26 mouse cellular contexts compared by ENCODE assay signal in genomic region chrX:118356888-118357287, GRCm38 (mm10).
A peak's percentile ranks its signal among the peaks of the same experiment; 100 is the strongest.
DNase-seq lines count a peak whose midpoint lies in the region; ATAC-seq and TF ChIP-seq lines count a peak whose summit lies in the region.
"Had no signal": no experiment of that assay in that cellular context is flagged by ENCODE, and none has a peak within 500 bp of the region (broad histone marks: within the 10 kb centered on the region; RNA-seq: fewer than 3 reads in every experiment).

No protein-coding gene starts in this region.

- ATAC-seq in midbrain, postnatal 0 days (ENCODE audit: low FRiP score): no peak
- ATAC-seq: CD4-positive, CD25-positive, alpha-beta regulatory T cell, adult 4 months; forebrain, embryonic 13.5 days; forebrain, embryonic 16.5 days had no signal

- peak; percentile 1 to 15 for DNase-seq in frontal cortex, adult 2 months (ENCODE audit: extremely low spot score in 1 of 2, low spot score in 1 of 2)
- DNase-seq in frontal cortex, postnatal 10 days (ENCODE audit: low spot score in 2 of 2): no peak
- peak; percentile 3 for DNase-seq in layer of hippocampus, adult 9-11 months
- DNase-seq in layer of hippocampus, postnatal 10 days (ENCODE audit: low spot score in 2 of 2): no peak
- peak; percentile 56 for DNase-seq in brain, adult 2 months (ENCODE audit: low read depth, low spot score)
- no peak for DNase-seq in midbrain, postnatal 0 days (ENCODE audit: low spot score)
- DNase-seq in cerebellum, adult 2 months: no peak
- DNase-seq: adrenal gland, adult 8-10 months; adrenal gland, postnatal 25 days; cerebellum, adult 11 months; cerebellum, adult 8-10 months; cerebellum, postnatal 10 days; cerebellum, postnatal 36 days; embryo, embryonic 11 days; gastrocnemius, adult 2 months; gastrocnemius, postnatal 14 days; heart, adult 11 months had no signal

- H3K4me3 ChIP-seq in midbrain, postnatal 0 days (ENCODE audit: low read depth, low read length): no peak overlapping the region
- H3K4me3 ChIP-seq in cerebellum, adult 2 months (replicated peaks; ENCODE audit: insufficient read depth, low read depth, low read length): no peak overlapping the region
- H3K4me3 ChIP-seq: embryonic facial prominence, embryonic 10.5 days; embryonic facial prominence, embryonic 13.5 days; erythroblast, embryonic 14.5 days; forebrain, embryonic 13.5 days; gastrocnemius, adult 2 months; hindbrain, embryonic 12.5 days; hindbrain, embryonic 15.5 days had no signal

- H3K4me1 ChIP-seq in midbrain, postnatal 0 days (ENCODE audit: insufficient read depth, low read length): no peaks in the 10 kb centered on the region
- H3K4me1 ChIP-seq in cerebellum, adult 2 months (ENCODE audit: control insufficient read depth, insufficient read depth, low read length): no peaks in the 10 kb centered on the region
- H3K4me1 ChIP-seq: embryonic facial prominence, embryonic 10.5 days; embryonic facial prominence, embryonic 13.5 days; forebrain, embryonic 13.5 days; hindbrain, embryonic 12.5 days; hindbrain, embryonic 15.5 days had no signal

- H3K27ac ChIP-seq in midbrain, postnatal 0 days (ENCODE audit: low read depth, low read length): no peak overlapping the region
- no peak overlapping the region for H3K27ac ChIP-seq in cerebellum, adult 2 months (ENCODE audit: insufficient read depth, low read length)
- H3K27ac ChIP-seq: embryonic facial prominence, embryonic 10.5 days; embryonic facial prominence, embryonic 13.5 days; forebrain, embryonic 13.5 days; gastrocnemius, adult 2 months; hindbrain, embryonic 12.5 days; hindbrain, embryonic 15.5 days had no signal

- H3K9ac ChIP-seq in midbrain, postnatal 0 days (replicated peaks; ENCODE audit: low read length, poor library complexity, severe bottlenecking): no peak overlapping the region
- H3K9ac ChIP-seq: embryonic facial prominence, embryonic 13.5 days; forebrain, embryonic 13.5 days; hindbrain, embryonic 12.5 days; hindbrain, embryonic 15.5 days had no signal

- H3K4me2 ChIP-seq in midbrain, postnatal 0 days (ENCODE audit: low read depth, low read length, poor library complexity, severe bottlenecking): no peak overlapping the region
- H3K4me2 ChIP-seq: embryonic facial prominence, embryonic 13.5 days; forebrain, embryonic 13.5 days; heart, embryonic 11.5 days; hindbrain, embryonic 12.5 days; hindbrain, embryonic 15.5 days had no signal

- no peak for TF ChIP-seq POLR2A in cerebellum, adult 2 months (IDR thresholded peaks at IDR 0.05; ENCODE audit: borderline replicate concordance, insufficient read depth, low read length)

- no peaks in the 10 kb centered on the region for H3K9me3 ChIP-seq in midbrain, postnatal 0 days (ENCODE audit: low read length)
- H3K9me3 ChIP-seq: embryonic facial prominence, embryonic 13.5 days; forebrain, embryonic 13.5 days; hindbrain, embryonic 12.5 days; hindbrain, embryonic 15.5 days had no signal

- no peak for TF ChIP-seq CTCF in midbrain, postnatal 0 days (IDR thresholded peaks at IDR 0.05)
- TF ChIP-seq CTCF in cerebellum, adult 2 months (IDR thresholded peaks at IDR 0.05; ENCODE audit: borderline replicate concordance, insufficient read depth, low read depth, low read length): no peak

- no peaks in the 10 kb centered on the region for H3K36me3 ChIP-seq in midbrain, postnatal 0 days (ENCODE audit: insufficient read depth, low read length)
- H3K36me3 ChIP-seq: embryonic facial prominence, embryonic 10.5 days; embryonic facial prominence, embryonic 13.5 days; hindbrain, embryonic 12.5 days; hindbrain, embryonic 15.5 days had no signal

- H3K27me3 ChIP-seq in midbrain, postnatal 0 days (ENCODE audit: insufficient read depth, low read length): no peaks in the 10 kb centered on the region
- H3K27me3 ChIP-seq in cerebellum, adult 2 months (ENCODE audit: control insufficient read depth, insufficient read depth, low read length): no peaks in the 10 kb centered on the region
- H3K27me3 ChIP-seq: embryonic facial prominence, embryonic 13.5 days; forebrain, embryonic 13.5 days; hindbrain, embryonic 12.5 days; hindbrain, embryonic 15.5 days had no signal

Comparison
In these comparisons a context has a peak if more than half of its experiments do, and no peak if none do; other contexts are left out.
1. DNase-seq: peak in frontal cortex, adult 2 months (2 of 2), layer of hippocampus, adult 9-11 months (single experiment) and brain, adult 2 months (single experiment); none in frontal cortex, postnatal 10 days (0 of 2), layer of hippocampus, postnatal 10 days (0 of 2), midbrain, postnatal 0 days (single experiment) and cerebellum, adult 2 months (0 of 2).